Mouse (Mus musculus) layer of hippocampus, postnatal 10 days (tissue): ENCODE data around the gene Cib4. TPM values are rescaled to one million over a fixed set of nuclear protein-coding genes. Genes with fewer than 3 reads are reported as not detected.

ENCODE experiments used
- DNase-seq, 2 experiments: peaks; one replicate each; pipeline ENCODE4 v3.0.0; 2021; ENCODE audit warnings: low spot score in 2 of 2
- total RNA-seq, 2 experiments: library from RNA; stranded (reverse); gene quantifications; 2 replicates each; pipeline ENCODE4 v1.2.3; 2021

The Cib4 gene
- total RNA-seq, 2 experiments from 2014 or later: not detected

DNA sequence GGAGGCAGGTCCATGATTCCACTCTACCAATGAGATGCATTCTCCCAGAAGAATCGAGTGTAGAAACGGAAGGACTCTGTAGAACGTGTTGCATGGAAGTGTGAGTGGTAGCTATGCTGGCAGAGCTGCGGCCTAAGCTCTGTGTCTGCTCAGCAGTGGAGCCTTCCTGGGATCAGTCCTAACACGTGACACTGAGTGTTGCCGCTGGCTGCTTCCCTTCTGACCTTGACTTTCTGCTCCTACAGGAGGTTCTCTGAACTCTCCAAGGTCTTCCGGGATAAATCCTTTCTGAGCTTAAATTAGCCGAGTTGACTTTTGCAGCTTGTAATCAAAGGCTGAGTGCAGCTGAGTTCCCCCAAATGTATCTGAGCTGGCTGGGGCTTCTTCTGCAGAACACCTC, 28.7 kb upstream of the Cib4 start:
- no peak for DNase-seq

- no peak for DNase-seq
Measured at GRCm38 (mm10) chr5:30571820-30572219, 26.2 kb upstream of the Cib4 start.

GRCm38 (mm10) chr5:30568479-30568878, 22.8 kb upstream of the Cib4 start:
- DNase-seq: no peak

DNA sequence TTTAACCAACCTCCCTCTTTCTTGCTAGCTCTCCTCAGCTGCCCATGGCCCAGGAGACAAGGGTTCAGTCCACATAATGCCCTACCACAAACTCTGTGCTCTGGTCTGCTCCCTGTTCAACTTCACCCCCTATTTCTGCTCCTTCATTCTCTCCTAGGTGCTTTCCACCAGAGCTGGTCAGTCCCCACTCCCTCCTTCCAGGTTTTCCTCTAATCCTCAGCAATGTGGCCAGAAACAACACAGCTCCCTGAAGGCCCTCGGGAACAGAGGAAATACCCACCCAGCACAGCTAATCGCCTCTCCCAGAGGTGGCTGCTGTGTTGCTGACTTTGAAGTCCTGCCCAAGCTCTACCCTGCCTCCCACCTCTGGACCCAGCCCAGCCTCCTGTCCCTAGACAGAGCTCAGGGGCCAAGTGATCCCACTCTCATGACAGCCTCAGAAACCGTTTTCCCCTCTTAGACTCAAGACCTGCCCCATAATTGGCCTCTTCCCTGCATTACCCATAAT, 14.4 kb upstream of the Cib4 start:
- DNase-seq: no peak

DNA sequence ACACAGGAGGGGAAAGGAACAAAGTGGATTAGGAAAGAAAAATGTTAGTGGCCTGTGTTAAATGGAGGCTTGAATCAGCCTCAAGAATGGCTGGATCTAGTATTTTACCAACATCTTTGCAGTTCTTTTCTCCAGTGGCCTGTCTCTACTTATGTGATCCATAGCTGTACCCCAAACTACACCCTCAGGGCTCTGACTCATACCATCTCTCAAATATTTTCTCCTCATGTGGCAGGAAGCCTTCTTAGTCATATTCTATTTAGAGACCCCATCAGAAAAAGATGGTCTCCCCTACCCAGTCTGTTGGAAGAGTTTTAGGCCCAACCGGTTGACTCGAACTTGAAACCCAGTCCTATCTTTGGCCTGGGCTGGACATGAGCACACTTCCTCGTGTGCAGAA, 13.8 kb upstream of the Cib4 start:
- DNase-seq: no peak

DNA sequence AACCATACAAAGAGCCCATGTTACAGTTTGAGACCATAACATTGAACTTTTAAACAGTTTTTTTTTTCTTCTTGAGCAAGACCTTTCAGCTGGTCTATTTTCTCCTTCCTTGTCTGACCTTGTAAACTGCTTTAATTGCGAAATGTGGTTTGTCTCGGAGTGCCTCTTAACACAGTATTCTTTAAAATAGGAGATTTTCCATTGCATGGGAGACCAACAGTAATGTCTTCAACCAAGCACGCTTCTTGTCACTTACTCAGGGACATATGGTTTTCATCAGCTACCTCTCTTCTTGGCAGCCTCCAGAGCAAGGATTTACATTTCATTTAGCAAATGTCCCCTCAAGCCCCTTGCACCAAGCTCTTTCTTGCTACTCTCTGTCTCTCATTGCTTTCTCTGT, 10.6 kb upstream of the Cib4 start:
- no peak for DNase-seq

DNA sequence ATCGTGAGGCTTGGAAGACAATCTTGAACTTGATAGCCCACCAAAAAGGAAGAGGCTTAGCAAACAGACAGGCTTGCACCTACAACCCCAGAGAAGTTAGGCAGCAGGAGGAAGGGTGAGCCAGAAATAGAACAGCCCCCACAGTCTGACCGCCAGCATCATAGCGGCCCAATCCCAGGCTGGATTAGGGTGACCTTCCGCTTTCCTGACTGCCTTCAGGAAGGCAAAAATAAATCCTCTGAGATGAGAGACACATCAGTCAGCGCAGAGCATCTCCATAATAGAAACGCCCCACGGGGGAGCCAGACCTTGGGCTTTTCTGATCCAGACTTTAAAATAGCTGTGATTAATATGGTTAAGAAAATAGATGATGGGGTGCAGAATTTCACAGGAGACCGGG, 9.3 kb upstream of the Cib4 start:
- DNase-seq: no peak

DNA sequence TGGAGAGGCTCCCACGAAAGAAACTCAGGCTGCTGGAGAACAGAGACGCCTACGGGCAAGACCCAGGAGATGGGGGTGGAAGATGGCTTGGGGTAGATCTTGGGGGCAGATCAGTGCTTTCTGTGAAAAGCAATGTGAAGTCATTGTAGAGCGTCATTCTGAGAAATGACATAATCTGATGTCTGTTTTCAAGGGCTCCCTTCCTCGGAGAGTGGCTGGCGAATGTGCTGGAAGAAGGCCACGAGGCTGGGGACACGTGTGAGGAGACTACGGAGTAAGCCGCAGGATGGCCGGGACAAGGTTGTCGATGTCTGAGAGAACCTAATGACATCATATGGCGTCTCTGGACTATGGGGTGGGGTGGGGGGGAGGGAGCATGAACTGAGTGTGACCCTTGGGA, 8.3 kb upstream of the Cib4 start:
- no peak for DNase-seq

- DNase-seq: no peak
Measured at GRCm38 (mm10) chr5:30552006-30552405, 6.4 kb upstream of the Cib4 start.

DNA sequence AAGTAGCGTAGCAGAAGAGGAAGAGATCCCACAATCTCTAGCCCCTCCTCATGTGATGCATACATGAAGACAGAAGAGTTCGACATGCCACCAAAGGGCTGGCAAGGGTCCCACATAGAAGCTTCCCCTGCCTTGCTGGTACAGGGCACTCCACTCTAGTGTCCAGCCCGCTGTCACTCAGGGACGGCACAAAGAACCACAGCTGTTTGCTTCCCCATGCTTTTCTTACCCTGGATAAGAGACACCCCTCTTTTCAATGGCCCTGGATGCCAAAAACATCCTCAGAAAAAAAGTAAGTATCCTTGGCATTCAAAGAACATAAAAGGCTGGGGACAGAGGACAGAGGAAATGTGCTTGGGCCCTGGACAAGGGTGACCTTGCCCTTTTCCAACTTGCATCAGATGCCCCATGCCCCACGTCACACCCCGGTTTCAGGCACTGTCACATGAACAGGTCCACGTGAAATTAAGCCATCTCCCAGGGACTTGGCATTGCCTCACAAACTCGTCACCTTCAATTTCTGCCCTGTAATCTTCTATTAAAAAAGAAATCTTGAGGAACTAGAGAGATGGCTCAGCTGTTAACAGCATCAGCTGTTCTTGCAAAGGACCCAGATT, 5.5 kb upstream of the Cib4 start:
- DNase-seq: no peak

GRCm38 (mm10) chr5:30550334-30551021, 4.8 kb upstream of the Cib4 start:
- peak in 1 of 2 experiments; percentile 28 for DNase-seq

DNA sequence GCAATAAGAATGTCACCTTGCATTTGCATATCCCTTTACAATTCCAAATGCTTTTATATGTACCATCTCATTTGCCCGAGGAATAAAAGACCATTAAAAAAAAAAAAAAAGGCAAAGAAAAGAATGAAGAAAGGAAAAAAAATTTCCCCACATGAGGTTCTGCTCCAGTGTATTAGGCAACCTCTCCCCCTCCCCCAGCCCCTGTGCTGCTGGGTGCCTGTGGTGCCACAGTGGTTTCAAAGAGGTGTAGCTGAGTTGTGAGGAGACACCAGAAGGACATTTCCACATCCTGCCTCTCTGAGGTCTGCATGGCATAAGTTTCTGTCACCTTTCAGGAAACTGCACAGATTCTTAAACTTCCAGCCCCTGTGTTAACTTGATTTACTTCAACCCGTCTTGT, 3.0 kb upstream of the Cib4 start:
- no peak for DNase-seq

GRCm38 (mm10) chr5:30536051-30536570, 9.5 kb downstream of the Cib4 start:
- DNase-seq: no peak

GRCm38 (mm10) chr5:30534637-30535036, 11.0 kb downstream of the Cib4 start:
- no peak for DNase-seq

- DNase-seq: no peak
Measured at GRCm38 (mm10) chr5:30528906-30529305, 16.7 kb downstream of the Cib4 start.

GRCm38 (mm10) chr5:30527129-30527528, 18.5 kb downstream of the Cib4 start:
- no peak for DNase-seq

DNA sequence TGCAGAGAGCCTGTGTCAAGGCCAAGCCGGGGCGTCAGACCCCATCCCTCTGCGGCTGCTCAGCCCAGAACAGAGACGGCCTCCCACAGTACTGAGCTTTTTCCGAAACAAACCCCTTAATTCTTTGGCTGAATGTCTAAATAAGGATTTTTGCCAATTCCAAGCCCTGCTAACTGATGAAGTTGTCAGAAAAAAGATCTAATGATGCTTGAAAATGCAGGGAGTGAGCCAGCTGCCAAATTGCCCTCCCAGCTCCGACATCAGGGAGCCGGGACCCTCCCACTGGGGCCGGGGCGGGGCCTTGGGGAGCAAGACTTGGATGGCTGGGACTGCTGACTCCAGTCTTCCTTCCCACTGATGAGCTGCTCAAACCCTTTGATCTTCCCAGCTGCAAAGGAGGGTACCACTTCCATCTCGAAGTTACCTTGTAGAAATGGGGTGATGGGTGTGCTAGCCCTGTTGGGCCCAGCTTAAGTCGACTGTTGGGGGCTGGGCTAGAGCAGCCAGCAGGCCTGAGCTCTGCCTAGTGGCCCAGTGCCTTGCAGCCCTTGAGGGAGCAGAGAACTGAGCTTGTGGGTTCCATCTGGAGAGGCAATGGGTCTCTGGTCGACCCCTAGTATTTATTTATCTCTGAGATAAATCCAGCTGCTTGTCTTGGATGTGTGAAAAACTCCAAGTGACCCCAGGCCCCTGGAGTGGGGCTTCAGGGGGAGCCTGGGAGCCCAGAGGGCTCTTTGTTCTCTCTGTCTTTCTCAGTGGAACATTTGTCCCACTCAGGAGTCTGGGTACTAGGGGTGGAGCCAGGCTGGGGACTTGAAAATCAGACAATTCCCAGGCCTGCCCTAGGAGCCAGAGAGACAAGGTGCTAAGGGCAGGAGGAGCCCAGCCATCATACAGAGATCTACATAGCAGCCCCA, 19.5 kb downstream of the Cib4 start:
- DNase-seq: peak in 1 of 2 experiments; percentile 62

- no peak for DNase-seq
Measured at GRCm38 (mm10) chr5:30524213-30524612, 21.4 kb downstream of the Cib4 start.

DNA sequence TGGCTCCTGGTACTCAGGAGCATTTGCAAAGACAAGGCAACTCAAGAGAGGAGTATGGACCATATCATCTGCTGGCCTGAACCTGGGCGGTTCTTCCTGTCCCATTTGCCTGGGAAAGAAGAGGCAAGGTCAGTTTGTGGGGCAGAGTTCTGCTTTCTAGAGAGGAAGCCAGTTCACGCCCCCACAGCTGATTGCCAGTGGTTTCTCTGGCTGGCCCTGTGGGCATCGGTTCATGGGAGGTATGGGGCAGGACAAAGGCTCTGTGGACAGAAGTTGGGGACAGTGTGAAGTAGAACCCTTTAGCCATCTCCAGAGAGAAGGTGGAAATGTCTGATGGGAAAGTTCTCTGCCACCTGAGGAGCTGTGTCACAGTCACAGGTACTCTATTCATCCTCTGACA, 22.5 kb downstream of the Cib4 start:
- no peak for DNase-seq

- no peak for DNase-seq
Measured at GRCm38 (mm10) chr5:30522406-30522805, 23.2 kb downstream of the Cib4 start.

- no peak for DNase-seq
Measured at GRCm38 (mm10) chr5:30520214-30520732, 25.4 kb downstream of the Cib4 start.
